Mouse (Mus musculus) kidney, adult 2 months (tissue): Measurements from ENCODE around the gene Atrip.

Experiments used
- CTCF ChIP-seq: fragments of 200-500 bp; conservative IDR thresholded peaks from 2 replicates; pipeline ENCODE4 v1.5.1; 2011; ENCODE audit warnings: low read depth, mild to moderate bottlenecking, control low read depth, low read length, moderate library complexity, mixed read lengths; ENCODE audit not compliant: insufficient read depth, insufficient read length
- POLR2A ChIP-seq: fragments of 200-500 bp; IDR thresholded peaks from one replicate; pipeline ENCODE4 v1.6.1; 2011; ENCODE audit warnings: low read depth, low read length, control low read depth

- no peak for TF ChIP-seq CTCF
- no peak for TF ChIP-seq POLR2A
Measured at GRCm38 (mm10) chr9:109009636-109010315, 64.1 kb downstream of the Atrip start.
